Mouse (Mus musculus): ENCODE results near the gene Cald1. TPM values are rescaled to one million over a fixed set of nuclear protein-coding genes. Genes with fewer than 3 reads are reported as not detected.

Gene Cald1
- polyA plus RNA-seq, 1 experiment, result 65.2 TPM

DNA sequence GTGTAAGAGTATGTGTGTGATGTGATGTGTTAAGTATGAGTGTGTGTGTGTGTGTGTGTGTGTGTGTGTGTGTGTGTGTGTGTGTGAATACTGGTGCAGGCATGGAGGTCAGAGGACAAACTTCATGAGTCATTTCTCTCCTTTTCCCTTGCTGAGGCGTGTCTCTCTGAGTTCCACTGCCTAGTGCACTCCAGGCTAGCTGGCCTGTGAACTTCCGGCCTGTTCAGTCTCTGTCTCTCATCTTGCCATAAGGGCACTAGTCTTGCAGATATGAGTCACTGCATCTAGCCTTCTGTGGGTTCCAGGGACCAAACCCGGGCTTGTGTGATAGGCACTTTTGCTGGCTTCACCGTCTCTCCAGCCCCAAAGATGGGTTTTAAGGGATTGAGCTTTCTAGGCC is 114.9 kb downstream of the Cald1 start:
- Histone ChIP-seq H3K27ac (replicated peaks; ENCODE audit: low read depth, low read length) (no peak overlapping the region), H3K4me3 (ENCODE audit: insufficient read depth, low read depth, low read length) (no peak overlapping the region), H3K4me1 (ENCODE audit: control insufficient read depth, insufficient read depth, insufficient read length, low read length) (peaks cover 20% of the 10 kb centered on the region)

DNA sequence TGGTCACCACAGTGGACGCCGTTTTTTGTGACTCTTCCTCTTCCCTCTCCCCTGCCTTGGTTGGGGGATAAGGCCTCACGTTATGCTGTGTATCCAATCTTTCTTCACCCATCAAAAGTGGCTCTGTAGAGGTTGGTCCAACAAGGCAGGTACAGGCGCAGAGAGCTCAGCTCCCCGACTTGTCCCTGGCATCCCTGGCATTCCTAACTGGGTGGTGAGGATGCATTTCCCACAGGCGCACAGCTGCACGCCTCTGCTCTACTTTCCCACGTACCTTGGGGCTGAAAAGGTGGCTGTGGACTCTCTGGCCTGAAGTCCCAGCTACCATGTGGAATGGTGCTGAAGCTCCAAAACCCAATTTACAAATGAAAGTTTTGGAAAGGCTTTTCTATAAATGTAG is 115.5 kb downstream of the Cald1 start:
- H3K4me1 ChIP-seq (ENCODE audit: control insufficient read depth, insufficient read depth, insufficient read length, low read length), result peaks cover 20% of the 10 kb centered on the region
- H3K27ac ChIP-seq (replicated peaks; ENCODE audit: low read depth, low read length), result no peak overlapping the region
- no peak overlapping the region for H3K4me3 ChIP-seq (ENCODE audit: insufficient read depth, low read depth, low read length)

DNA sequence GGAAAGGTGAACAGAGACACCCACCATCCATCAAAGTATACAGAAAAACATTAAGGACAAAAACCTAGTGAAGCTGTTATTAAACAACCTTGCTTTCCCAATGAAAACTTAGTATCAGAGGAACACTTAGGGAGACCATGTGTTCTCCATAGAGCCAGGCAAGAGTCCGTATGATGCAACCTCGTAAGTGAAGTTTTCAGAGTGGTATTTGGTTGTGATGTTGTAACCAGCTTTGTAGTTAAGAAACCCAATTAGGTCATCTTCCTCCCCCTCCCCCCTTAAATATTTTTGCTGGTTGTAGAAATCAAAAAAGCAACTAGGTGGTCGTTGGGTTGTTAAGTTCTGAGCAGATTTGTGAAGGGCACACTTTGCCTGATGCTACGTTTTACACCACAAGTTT is 116.3 kb downstream of the Cald1 start:
- Histone ChIP-seq H3K4me3 (ENCODE audit: insufficient read depth, low read depth, low read length) (no peak overlapping the region), H3K27ac (replicated peaks; ENCODE audit: low read depth, low read length) (peak overlapping the region; percentile 15; the same call in 1 of the 2 replicates), H3K4me1 (ENCODE audit: control insufficient read depth, insufficient read depth, insufficient read length, low read length) (peaks cover 23% of the 10 kb centered on the region)

DNA sequence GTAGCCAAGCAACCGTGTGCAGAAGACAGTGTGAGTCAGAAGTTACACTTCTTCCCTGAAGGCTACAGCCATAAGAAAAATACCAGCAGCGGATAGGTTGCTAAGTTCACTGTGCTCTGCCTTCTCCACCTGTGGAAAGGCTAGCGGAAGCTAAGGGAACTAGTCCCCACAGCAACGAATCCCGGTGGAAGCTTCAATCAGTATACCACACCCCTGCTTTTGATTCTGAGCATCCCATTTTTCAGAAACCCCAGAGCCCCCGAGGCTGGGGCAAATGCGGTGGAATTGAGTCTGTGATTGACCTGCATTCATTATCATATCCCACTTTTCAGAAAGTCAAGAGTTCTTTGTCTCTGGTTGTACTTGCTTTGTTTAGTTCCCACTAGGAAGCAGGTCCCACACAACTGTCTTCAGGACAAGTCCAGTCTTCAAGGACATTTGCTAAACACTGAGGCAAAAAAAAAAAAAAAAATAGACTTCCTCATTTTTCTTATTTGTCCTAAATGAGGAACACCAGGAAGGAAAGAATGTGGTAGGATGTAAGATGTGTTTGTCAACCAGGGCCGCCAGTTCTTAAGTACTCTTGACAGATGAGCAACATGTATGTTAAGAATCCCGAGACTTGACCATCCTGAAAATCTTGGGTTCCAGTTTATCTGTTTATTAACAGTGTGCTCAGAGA is 118.0 kb downstream of the Cald1 start:
- Histone ChIP-seq H3K4me1 (ENCODE audit: control insufficient read depth, insufficient read depth, insufficient read length, low read length) (peaks cover 25% of the 10 kb centered on the region), H3K27ac (replicated peaks; ENCODE audit: low read depth, low read length) (no peak overlapping the region), H3K4me3 (ENCODE audit: insufficient read depth, low read depth, low read length) (no peak overlapping the region)

DNA sequence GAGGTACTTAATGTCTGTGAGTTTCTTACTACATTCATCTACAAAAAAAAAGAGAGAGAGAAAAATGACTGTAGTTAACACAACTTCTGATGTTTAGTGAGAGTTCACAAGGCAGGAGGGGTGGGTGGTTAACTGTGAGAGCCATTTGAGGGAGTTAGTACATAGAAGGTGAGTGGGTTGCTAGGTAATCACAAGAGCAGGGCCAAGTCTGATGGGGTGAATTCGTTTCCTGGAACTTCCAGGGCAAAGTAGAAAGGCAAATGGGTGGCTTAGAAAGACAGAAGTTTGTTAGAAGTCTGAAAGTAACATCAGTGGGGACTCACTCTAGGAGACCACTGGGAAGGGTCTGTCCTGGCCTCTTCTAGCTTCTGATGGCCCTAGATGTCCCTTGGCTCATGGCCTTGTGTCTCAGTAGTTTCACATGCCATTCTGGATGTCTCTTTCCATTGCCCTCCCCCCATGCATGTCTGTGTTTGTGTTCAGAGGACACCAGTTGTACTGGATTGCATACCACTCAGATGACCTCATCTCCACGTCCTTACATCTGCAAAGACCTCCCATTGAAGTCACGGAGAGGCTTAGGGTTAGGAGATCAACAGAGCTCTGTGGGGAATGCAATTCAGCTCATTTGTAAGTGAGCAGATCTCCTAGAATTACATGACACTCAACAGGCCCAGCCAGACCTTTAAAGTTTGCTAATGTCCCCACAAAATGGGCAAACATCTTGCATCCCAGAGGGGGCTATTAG is 118.8 kb downstream of the Cald1 start:
- peaks cover 33% of the 10 kb centered on the region for H3K4me1 ChIP-seq (ENCODE audit: control insufficient read depth, insufficient read depth, insufficient read length, low read length)
- no peak overlapping the region for H3K4me3 ChIP-seq (ENCODE audit: insufficient read depth, low read depth, low read length)
- peak overlapping the region; percentile 14; the same call in 1 of the 2 replicates for H3K27ac ChIP-seq (replicated peaks; ENCODE audit: low read depth, low read length)

DNA sequence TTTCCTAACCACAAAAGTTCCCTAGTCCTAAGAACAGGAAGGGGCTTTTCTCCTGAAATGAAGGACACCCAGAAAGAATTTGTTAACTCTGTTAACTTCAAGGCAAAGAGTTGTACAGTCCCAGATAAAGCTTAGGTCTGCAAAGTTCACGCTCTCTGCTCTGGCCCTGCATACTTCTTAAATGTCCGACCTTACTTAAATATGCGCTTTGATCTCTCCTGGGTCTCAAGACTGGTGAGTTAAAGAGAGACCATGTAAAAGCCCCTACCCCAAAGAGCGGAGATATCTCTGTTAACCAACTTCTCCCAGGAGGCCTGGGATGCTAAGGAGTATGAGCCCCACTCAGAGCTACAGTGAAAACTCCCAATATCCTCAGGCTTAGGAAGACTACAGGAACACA is 119.4 kb downstream of the Cald1 start:
- peak overlapping the region; percentile 32 for H3K27ac ChIP-seq (replicated peaks; ENCODE audit: low read depth, low read length)

DNA sequence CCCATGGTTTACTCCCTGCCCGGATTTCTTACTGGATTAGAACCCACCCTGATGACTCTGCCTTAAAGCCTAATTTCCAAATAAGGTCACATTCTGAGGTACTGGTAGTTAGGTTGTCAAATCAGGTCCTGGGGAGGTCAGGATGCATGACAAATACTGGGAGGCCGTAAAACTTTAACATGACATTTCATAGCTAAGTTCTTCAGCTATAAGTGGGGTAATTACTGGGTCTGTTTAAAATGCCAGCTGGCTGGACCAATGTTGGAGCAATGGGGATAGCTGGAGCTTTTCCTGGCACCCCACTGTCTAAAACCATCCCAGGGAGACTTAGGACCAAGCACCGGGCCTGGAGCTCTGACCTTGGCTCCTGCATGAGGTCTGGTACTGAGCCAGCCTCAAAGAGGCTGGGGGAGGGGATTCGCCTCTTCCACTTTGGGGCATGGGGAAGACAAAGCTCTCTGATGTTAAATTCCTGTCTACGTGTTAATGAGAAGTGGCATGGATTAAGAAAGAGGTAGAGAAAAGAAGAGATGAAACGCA is 120.9 kb downstream of the Cald1 start:
- H3K4me1 ChIP-seq (ENCODE audit: control insufficient read depth, insufficient read depth, insufficient read length, low read length), result peaks cover 30% of the 10 kb centered on the region

More for the DNA sequence above, 119.4 kb downstream of the Cald1 start:
- Histone ChIP-seq H3K4me1 (ENCODE audit: control insufficient read depth, insufficient read depth, insufficient read length, low read length) (peaks cover 34% of the 10 kb centered on the region), H3K4me3 (ENCODE audit: insufficient read depth, low read depth, low read length) (no peak overlapping the region)

DNA sequence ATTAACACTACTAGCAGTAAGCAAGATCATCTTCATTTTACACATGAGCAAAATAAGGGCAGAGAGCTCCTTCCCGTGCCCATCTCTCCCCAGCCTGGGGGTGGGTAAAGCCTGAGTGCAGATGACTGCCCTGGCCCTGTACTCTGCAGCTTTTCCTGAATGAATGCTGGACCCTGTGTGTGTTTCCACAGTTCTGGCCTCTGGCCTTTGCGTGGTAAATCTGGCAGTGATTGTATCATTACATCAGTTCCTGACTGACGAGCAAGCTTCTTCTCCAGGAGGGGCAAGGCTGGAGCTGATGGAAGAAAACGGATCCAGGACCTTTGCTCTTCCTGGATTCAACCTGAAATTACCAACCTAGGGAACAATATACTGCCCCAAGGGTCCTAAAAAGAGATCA is 122.1 kb downstream of the Cald1 start:
- no peak overlapping the region for H3K27ac ChIP-seq (replicated peaks; ENCODE audit: low read depth, low read length)
- H3K4me1 ChIP-seq (ENCODE audit: control insufficient read depth, insufficient read depth, insufficient read length, low read length), result peaks cover 27% of the 10 kb centered on the region
- no peak overlapping the region for H3K4me3 ChIP-seq (ENCODE audit: insufficient read depth, low read depth, low read length)

More for the DNA sequence above, 120.9 kb downstream of the Cald1 start:
- Histone ChIP-seq H3K4me3 (ENCODE audit: insufficient read depth, low read depth, low read length) (no peak overlapping the region), H3K27ac (replicated peaks; ENCODE audit: low read depth, low read length) (no peak overlapping the region)

DNA sequence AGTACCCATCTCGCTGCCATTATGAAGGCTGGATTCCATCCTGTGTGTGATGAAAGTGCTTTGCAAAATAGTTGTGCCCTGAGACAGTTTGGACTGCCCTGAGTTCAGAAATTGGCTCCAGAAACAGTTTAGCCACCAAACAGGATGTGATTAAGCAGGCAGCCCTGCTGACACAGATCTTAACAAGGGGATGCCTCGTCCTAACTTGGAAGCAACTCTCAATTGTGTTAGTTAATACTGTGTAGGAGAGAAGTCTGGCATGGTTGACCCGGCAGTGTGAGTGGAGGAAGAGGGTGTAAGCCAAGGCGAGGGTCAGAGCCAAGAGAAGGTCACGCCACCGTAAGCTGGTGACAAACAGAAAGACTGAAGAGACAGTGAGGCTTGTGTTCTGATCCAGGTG is 123.4 kb downstream of the Cald1 start:
- Histone ChIP-seq H3K4me3 (ENCODE audit: insufficient read depth, low read depth, low read length) (no peak overlapping the region), H3K27ac (replicated peaks; ENCODE audit: low read depth, low read length) (peak overlapping the region; percentile 40), H3K4me1 (ENCODE audit: control insufficient read depth, insufficient read depth, insufficient read length, low read length) (peaks cover 25% of the 10 kb centered on the region)

DNA sequence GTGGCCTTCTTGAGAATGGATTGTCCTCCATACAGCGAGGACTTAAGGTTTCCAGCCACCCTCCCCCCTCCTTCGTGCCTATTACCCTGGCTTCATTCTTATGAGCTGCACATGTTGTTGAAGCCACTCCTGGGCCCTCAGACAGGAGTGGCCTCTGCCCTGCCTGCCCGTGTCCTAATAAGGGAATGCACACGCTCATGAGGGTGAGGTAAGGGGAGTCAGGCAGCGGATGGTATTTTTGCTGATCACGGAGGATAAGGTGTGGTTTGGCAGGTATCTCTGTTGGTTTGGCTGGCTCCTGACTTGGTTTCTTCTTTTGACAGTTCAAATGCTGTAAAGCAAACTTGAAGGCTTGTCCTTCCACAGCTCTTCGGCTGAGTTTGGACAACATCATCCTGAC is 124.4 kb downstream of the Cald1 start:
- H3K4me1 ChIP-seq (ENCODE audit: control insufficient read depth, insufficient read depth, insufficient read length, low read length), result peaks cover 25% of the 10 kb centered on the region
- no peak overlapping the region for H3K27ac ChIP-seq (replicated peaks; ENCODE audit: low read depth, low read length)
- H3K4me3 ChIP-seq (ENCODE audit: insufficient read depth, low read depth, low read length), result no peak overlapping the region

DNA sequence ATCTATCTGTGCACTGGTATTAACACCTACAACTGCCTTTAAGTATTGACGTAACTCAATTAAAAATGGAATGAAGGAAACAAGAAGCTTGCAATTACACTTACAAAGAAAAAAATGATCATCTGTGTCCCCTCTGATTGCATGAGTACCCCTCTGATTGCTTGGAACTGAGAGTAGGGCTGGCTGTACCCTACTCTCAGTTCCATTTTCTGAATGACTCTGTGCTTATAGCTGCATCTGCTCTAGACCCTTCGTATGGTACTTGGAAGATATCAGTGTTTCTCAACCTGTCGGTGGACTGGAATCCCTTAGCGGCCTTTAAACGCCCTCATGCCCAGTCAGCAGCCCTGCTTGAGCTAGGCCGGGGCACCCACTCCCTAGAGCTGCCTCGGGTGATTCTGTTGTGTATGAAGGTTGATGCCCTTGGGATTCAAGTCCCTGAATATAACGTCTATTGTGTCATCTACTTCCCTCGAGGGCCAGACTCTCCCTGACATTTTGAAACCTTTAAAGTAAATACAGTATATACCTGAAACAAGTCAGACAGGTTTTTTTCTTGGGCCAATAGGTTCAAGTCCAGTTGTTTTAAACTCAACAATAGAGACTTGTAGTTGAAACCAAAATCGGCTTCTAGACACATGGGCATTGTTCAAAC is 125.1 kb downstream of the Cald1 start:
- H3K4me1 ChIP-seq (ENCODE audit: control insufficient read depth, insufficient read depth, insufficient read length, low read length), result peaks cover 25% of the 10 kb centered on the region
- H3K27ac ChIP-seq (replicated peaks; ENCODE audit: low read depth, low read length), result no peak overlapping the region
- no peak overlapping the region for H3K4me3 ChIP-seq (ENCODE audit: insufficient read depth, low read depth, low read length)

DNA sequence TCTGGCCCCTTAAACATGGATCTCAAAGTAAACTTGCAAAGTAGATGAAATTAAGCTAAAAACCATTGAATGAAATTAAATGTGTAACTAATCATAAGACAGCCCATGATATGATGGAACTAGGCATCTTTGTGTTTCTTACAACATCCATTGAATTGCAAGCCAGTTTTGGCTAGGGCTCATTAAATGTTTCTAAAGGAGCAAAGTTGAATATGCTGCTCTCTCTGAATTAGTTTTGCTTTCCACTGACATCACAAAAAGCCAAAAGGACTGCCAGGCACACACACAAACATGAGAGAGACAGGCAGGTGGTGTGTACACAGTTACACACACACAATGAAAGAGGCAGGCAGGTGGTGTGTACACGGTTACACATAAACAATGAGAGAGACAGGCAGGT is 127.4 kb downstream of the Cald1 start:
- Histone ChIP-seq H3K27ac (replicated peaks; ENCODE audit: low read depth, low read length) (no peak overlapping the region), H3K4me3 (ENCODE audit: insufficient read depth, low read depth, low read length) (no peak overlapping the region), H3K4me1 (ENCODE audit: control insufficient read depth, insufficient read depth, insufficient read length, low read length) (peaks cover 26% of the 10 kb centered on the region)

DNA sequence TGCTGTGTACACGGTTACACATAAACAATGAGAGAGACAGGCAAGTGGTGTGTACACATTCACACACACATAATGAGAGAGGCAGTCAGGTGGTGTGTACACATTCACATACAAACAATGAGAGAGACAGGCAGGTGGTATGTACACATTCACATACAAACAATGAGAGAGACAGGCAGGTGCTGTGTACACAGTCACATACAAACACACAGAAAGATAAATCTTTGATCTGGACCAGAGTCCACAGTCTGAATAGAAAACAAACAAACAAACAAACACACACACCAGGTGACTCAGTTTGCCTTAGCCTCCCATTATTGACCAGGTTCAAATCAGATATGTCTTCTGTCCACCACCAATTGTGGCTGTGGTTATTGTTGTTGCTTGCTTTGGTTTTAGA is 127.8 kb downstream of the Cald1 start:
- peaks cover 28% of the 10 kb centered on the region for H3K4me1 ChIP-seq (ENCODE audit: control insufficient read depth, insufficient read depth, insufficient read length, low read length)
- H3K27ac ChIP-seq (replicated peaks; ENCODE audit: low read depth, low read length), result no peak overlapping the region
- no peak overlapping the region for H3K4me3 ChIP-seq (ENCODE audit: insufficient read depth, low read depth, low read length)

DNA sequence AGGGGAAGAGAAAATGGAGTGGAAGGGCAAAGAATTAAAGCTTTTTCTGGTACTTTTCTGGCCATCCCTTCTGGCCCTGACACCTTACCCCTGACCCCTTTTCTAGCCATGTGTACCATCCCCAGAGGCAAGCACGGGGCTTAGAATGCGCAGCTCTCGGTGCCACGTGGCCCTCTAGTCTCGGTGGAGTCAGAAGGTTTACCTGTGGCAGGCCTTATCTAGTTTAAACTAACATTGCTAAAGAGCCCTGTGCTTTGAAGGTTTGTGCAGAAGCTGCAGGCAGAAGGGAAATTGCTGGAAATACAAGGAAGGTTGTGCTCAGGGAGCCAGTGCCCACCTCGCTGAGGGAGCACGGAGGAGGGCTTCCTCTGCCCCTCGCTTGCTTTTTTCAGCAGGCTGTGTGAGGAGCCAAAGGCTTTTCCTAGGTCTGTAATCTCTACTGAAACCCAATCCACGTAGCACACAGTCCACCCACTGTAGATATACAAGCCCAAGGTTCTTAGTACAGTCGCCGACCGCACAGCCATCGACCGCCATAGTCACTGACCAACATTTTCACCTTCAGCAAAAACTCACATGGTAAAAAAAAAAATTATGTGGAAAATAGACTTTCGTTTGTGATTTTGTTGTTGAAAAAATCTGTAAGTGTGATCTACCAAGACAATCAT is 129.2 kb downstream of the Cald1 start:
- no peak overlapping the region for H3K27ac ChIP-seq (replicated peaks; ENCODE audit: low read depth, low read length)
- H3K4me3 ChIP-seq (ENCODE audit: insufficient read depth, low read depth, low read length), result no peak overlapping the region
- H3K4me1 ChIP-seq (ENCODE audit: control insufficient read depth, insufficient read depth, insufficient read length, low read length), result peaks cover 23% of the 10 kb centered on the region
